Mouse (Mus musculus) kidney, embryonic 16.5 days (tissue): ENCODE measurements around the gene Gnai1. TPM values are rescaled to one million over a fixed set of nuclear protein-coding genes. Genes with fewer than 3 reads are reported as not detected.

Experiments used
- ATAC-seq: fragments of 200-750 bp; cut with Nextera tagmentation; 2 replicates; pipeline ENCODE4 v1.8.0; 2017; ENCODE audit warnings: moderate TSS enrichment; ENCODE audit not compliant: low FRiP score, low TSS enrichment
- H3K27ac ChIP-seq: fragments of 300-500 bp; sonication (generic); 2 replicates; pipeline ENCODE4 v1.5.1; 2014; ENCODE audit warnings: low read length
- H3K27me3 ChIP-seq: fragments of 300-500 bp; sonication (generic); 2 replicates; pipeline ENCODE4 v1.6.1; 2014; ENCODE audit warnings: low read length, control low read depth, mixed read lengths; ENCODE audit not compliant: insufficient read depth
- H3K36me3 ChIP-seq: fragments of 300-500 bp; sonication (generic); 2 replicates; pipeline ENCODE4 v1.6.1; 2014; ENCODE audit warnings: low read length, control low read depth, mixed read lengths; ENCODE audit not compliant: insufficient read depth
- H3K4me1 ChIP-seq: fragments of 300-500 bp; sonication (generic); 2 replicates; pipeline ENCODE4 v1.6.1; 2014; ENCODE audit warnings: low read length, control low read depth, mixed read lengths; ENCODE audit not compliant: insufficient read depth
- H3K4me2 ChIP-seq: fragments of 300-500 bp; sonication (generic); replicated peaks from 2 replicates; pipeline ENCODE4 v1.6.1; 2014; ENCODE audit warnings: low read depth, low read length
- H3K4me3 ChIP-seq: fragments of 300-500 bp; sonication (generic); 2 replicates; pipeline ENCODE4 v1.5.1; 2014; ENCODE audit warnings: mild to moderate bottlenecking, low read length
- H3K9ac ChIP-seq: fragments of 300-500 bp; sonication (generic); replicated peaks from 2 replicates; pipeline ENCODE4 v1.6.1; 2014; ENCODE audit warnings: low read length
- H3K9me3 ChIP-seq: fragments of 300-500 bp; sonication (generic); 2 replicates; pipeline ENCODE4 v1.6.1; 2016; ENCODE audit warnings: low read length, control low read depth
- WGBS: fragments of 180-500 bp; shearing (Covaris S2); extraction: QIAGEN DNeasy Blood & Tissue Kit; methylation state at CpG from one replicate; pipeline ENCODE4 v1.1.7; 2014; 5-methylcytosine and 5-hydroxymethylcytosine counted together
- polyA plus RNA-seq: library from polyadenylated mRNA; unstranded; fragments of >200 nt; fragmentation: Nextera tagmentation; extraction: Ambion mirVana; gene quantifications from 2 replicates; pipeline ENCODE4 v1.2.1, GENCODE M21; 2015

Gnai1 gene
- polyA plus RNA-seq, 1 experiment from 2014 or later = 48.2 TPM

DNA sequence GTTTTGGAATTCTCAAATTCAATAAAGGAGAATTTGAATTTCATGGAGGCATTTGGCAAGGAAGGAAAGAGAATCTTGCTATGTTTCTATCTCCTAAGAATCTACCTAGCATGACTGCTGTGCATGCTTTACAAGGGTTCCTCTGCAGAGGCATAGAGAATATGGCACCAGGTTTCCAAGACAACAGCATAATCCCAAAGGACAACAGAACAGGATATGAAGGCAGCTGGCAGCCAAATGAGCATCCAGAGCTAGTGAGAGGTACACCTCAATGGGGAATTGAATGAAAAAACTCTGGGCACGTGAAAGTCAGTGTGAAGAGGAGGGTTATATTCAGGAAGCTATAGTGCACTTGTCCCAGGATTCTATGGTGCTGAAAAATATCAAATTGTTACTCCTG lies 130.8 kb downstream of the Gnai1 start:
- no peaks in the 10 kb centered on the region for H3K36me3 ChIP-seq
- ATAC-seq = no peak

GRCm38 (mm10) chr5:18228866-18229265 lies 131.3 kb downstream of the Gnai1 start:
- Histone ChIP-seq H3K9ac (no peak overlapping the region), H3K9me3 (no peaks in the 10 kb centered on the region), H3K27me3 (no peaks in the 10 kb centered on the region), H3K36me3 (no peaks in the 10 kb centered on the region), H3K27ac (no peak overlapping the region), H3K4me1 (no peaks in the 10 kb centered on the region), H3K4me3 (no peak overlapping the region), H3K4me2 (no peak overlapping the region)
- WGBS = 49% methylated on average over 7 of the region's 7 CpGs
- no peak for ATAC-seq

More for the DNA sequence above, 130.8 kb downstream of the Gnai1 start:
- H3K4me1 ChIP-seq = no peaks in the 10 kb centered on the region
- H3K27me3 ChIP-seq = no peaks in the 10 kb centered on the region
- H3K9ac ChIP-seq = no peak overlapping the region
- H3K4me3 ChIP-seq = no peak overlapping the region
- no peak overlapping the region for H3K27ac ChIP-seq
- 76% methylated on average over 1 of the region's 1 CpGs for WGBS
- no peak overlapping the region for H3K4me2 ChIP-seq
- no peaks in the 10 kb centered on the region for H3K9me3 ChIP-seq

- Histone ChIP-seq H3K36me3 (no peaks in the 10 kb centered on the region), H3K27ac (no peak overlapping the region), H3K4me2 (no peak overlapping the region), H3K4me3 (no peak overlapping the region), H3K27me3 (no peaks in the 10 kb centered on the region), H3K4me1 (no peaks in the 10 kb centered on the region), H3K9ac (no peak overlapping the region), H3K9me3 (no peaks in the 10 kb centered on the region)
- no peak for ATAC-seq
- WGBS = 48% methylated on average over 1 of the region's 1 CpGs
Measured at GRCm38 (mm10) chr5:18220873-18221272, 139.3 kb downstream of the Gnai1 start.

DNA sequence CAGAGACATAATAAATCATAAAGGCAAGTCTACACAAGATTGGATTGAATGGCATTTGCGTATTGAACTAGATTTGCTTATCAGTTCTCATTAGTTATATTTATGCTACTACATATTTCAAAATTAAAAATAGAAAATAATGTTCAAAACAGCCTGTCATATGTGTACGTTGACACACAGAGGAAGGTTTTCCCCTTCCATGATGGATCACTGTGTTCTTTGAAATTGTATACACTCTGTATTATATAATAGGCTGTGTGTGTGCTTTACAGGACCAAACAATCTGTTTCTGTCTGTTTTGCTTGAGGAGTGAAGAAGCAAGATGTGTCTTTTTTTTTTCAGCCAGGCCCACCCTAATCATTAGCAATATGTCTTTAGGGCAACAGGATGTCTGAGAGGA lies 141.9 kb downstream of the Gnai1 start:
- no peak overlapping the region for H3K4me2 ChIP-seq

GRCm38 (mm10) chr5:18217856-18218255 lies 142.3 kb downstream of the Gnai1 start:
- no peak overlapping the region for H3K9ac ChIP-seq
- H3K4me2 ChIP-seq = no peak overlapping the region
- H3K9me3 ChIP-seq = no peaks in the 10 kb centered on the region
- H3K27ac ChIP-seq = no peak overlapping the region
- no peaks in the 10 kb centered on the region for H3K4me1 ChIP-seq
- H3K36me3 ChIP-seq = no peaks in the 10 kb centered on the region
- H3K27me3 ChIP-seq = no peaks in the 10 kb centered on the region
- H3K4me3 ChIP-seq = no peak overlapping the region
- no peak for ATAC-seq

More for the DNA sequence above, 141.9 kb downstream of the Gnai1 start:
- Histone ChIP-seq H3K36me3 (no peaks in the 10 kb centered on the region), H3K4me1 (no peaks in the 10 kb centered on the region), H3K9ac (no peak overlapping the region), H3K27me3 (no peaks in the 10 kb centered on the region), H3K27ac (no peak overlapping the region), H3K9me3 (no peaks in the 10 kb centered on the region), H3K4me3 (no peak overlapping the region)
- no peak for ATAC-seq
- 81% methylated on average over 2 of the region's 2 CpGs for WGBS
